Mouse (Mus musculus) liver, embryonic 14.5 days (tissue): ENCODE results near the gene Pgap2. TPM values are rescaled to one million over a fixed set of nuclear protein-coding genes. Genes with fewer than 3 reads are reported as not detected.
A peak's percentile ranks its signal among the peaks of the same experiment; 100 is the strongest.

Experiments used
- ATAC-seq: fragments of 200-750 bp; cut with Nextera tagmentation; 2 replicates; pipeline ENCODE4 v1.8.0; 2017; ENCODE audit warnings: moderate number of reproducible peaks, mild to moderate bottlenecking, moderate library complexity; ENCODE audit not compliant: insufficient read depth
- DNase-seq, 3 experiments: peaks; one replicate each; pipeline ENCODE4 v3.0.0-alpha.2; 2012 to 2013; ENCODE audit warnings: low read depth in 3 of 3, low spot score in 3 of 3
- H3K27ac ChIP-seq: fragments of 300-500 bp; sonication (generic); 2 replicates; pipeline ENCODE4 v1.5.1; 2014; ENCODE audit warnings: moderate library complexity, mild to moderate bottlenecking, control low read depth, inconsistent platforms
- H3K27me3 ChIP-seq: fragments of 300-500 bp; sonication (generic); 2 replicates; pipeline ENCODE4 v1.6.1; 2014; ENCODE audit warnings: mild to moderate bottlenecking, low read length, moderate library complexity; ENCODE audit not compliant: control insufficient read depth, insufficient read depth
- H3K36me3 ChIP-seq: fragments of 300-500 bp; sonication (generic); replicated peaks from 2 replicates; pipeline ENCODE4 v1.6.1; 2014; ENCODE audit warnings: low read depth; ENCODE audit not compliant: control insufficient read depth, insufficient read depth
- H3K4me1 ChIP-seq, 2 experiments: fragments of 200-500 bp in 1 of 2; fragments of 300-500 bp in 1 of 2; sonication (generic) in 1 of 2; replicated peaks; 2 replicates each; pipeline ENCODE4 v1.6.1; 2012 to 2014; ENCODE audit warnings: antibody characterized with exemption in 1 of 2, inconsistent platforms in 1 of 2, low read length in 1 of 2; ENCODE audit not compliant: control insufficient read depth in 2 of 2, insufficient read depth in 2 of 2
- H3K4me2 ChIP-seq: fragments of 300-500 bp; sonication (generic); 2 replicates; pipeline ENCODE4 v1.6.1; 2014; ENCODE audit warnings: low read depth, mild to moderate bottlenecking, control low read depth, moderate library complexity
- H3K4me3 ChIP-seq, 2 experiments: fragments of 200-500 bp in 1 of 2; fragments of 300-500 bp in 1 of 2; sonication (generic) in 1 of 2; 2 replicates each; pipeline ENCODE4 v1.5.1; 2012 to 2014; ENCODE audit warnings: low read depth in 2 of 2, low read length in 2 of 2, mild to moderate bottlenecking in 2 of 2, control low read depth in 1 of 2, inconsistent platforms in 1 of 2, moderate library complexity in 1 of 2; ENCODE audit not compliant: insufficient read depth in 1 of 2
- H3K9ac ChIP-seq: fragments of 300-500 bp; sonication (generic); replicated peaks from 2 replicates; pipeline ENCODE4 v1.6.1; 2014; ENCODE audit warnings: mild to moderate bottlenecking, control low read depth, moderate library complexity
- H3K9me3 ChIP-seq: fragments of 300-500 bp; sonication (generic); 2 replicates; pipeline ENCODE4 v1.6.1; 2016; ENCODE audit warnings: low read length, mixed read lengths; ENCODE audit not compliant: control insufficient read depth
- CTCF ChIP-seq: IDR thresholded peaks from 2 replicates; pipeline ENCODE4 v1.5.1; 2016; ENCODE audit warnings: antibody characterized with exemption, low read depth, control low read depth
- EP300 ChIP-seq: IDR thresholded peaks from 2 replicates; pipeline ENCODE4 v1.6.1; 2016; ENCODE audit warnings: antibody characterized with exemption, low read depth
- WGBS: fragments of 180-500 bp; shearing (Covaris S2); extraction: QIAGEN DNeasy Blood & Tissue Kit; methylation state at CpG from one replicate; pipeline ENCODE4 v1.1.7; 2014; ENCODE audit not compliant: insufficient replicate concordance; 5-methylcytosine and 5-hydroxymethylcytosine counted together
- polyA plus RNA-seq, 2 experiments: library from polyadenylated mRNA; depleted of rRNA in 1 of 2; stranded (reverse) in 1 of 2; unstranded in 1 of 2; fragments of >200 nt; fragmentation: Nextera tagmentation in 1 of 2; extraction: Ambion mirVana in 1 of 2; gene quantifications; 2 replicates each; pipeline versions ENCODE4 v1.2.1 to v1.2.3; 2012 to 2014

Gene Pgap2
- polyA plus RNA-seq, 2 experiments, result 14.5 to 18.0 TPM

GRCm38 (mm10) chr7:102242371-102242770, 32.4 kb downstream of the Pgap2 start:
- Histone ChIP-seq H3K4me3 (no peak overlapping the region), H3K4me1 (peaks cover 39 to 53% of the 10 kb centered on the region in 2 experiments), H3K27me3 (no peaks in the 10 kb centered on the region), H3K36me3 (peaks cover 35% of the 10 kb centered on the region), H3K9me3 (no peaks in the 10 kb centered on the region), H3K4me2 (no peak overlapping the region), H3K27ac (no peak overlapping the region), H3K9ac (no peak overlapping the region; the same call in 1 of the 2 replicates)
- DNase-seq (no peak), ATAC-seq (no peak)
- 50% methylated on average over 5 of the region's 5 CpGs for WGBS
- no peak for TF ChIP-seq EP300
- no peak for TF ChIP-seq CTCF

GRCm38 (mm10) chr7:102242917-102243316, 32.9 kb downstream of the Pgap2 start:
- ATAC-seq, result no peak
- Histone ChIP-seq H3K27me3 (no peaks in the 10 kb centered on the region), H3K27ac (no peak overlapping the region), H3K9ac (no peak overlapping the region), H3K9me3 (no peaks in the 10 kb centered on the region), H3K4me2 (no peak overlapping the region; the same call in 1 of the 2 replicates), H3K4me1 (peaks cover 44 to 59% of the 10 kb centered on the region in 2 experiments), H3K36me3 (peaks cover 31% of the 10 kb centered on the region), H3K4me3 (no peak overlapping the region)
- WGBS, result 31% methylated on average over 3 of the region's 3 CpGs
- no peak for TF ChIP-seq CTCF
- TF ChIP-seq EP300, result no peak
- DNase-seq, result no peak

- H3K9me3 ChIP-seq, result no peaks in the 10 kb centered on the region
- H3K4me1 ChIP-seq, result peaks cover 51 to 68% of the 10 kb centered on the region in 2 experiments
- no peak overlapping the region for H3K9ac ChIP-seq
- peaks cover 21% of the 10 kb centered on the region for H3K36me3 ChIP-seq
- no peaks in the 10 kb centered on the region for H3K27me3 ChIP-seq
- 20% methylated on average over 2 of the region's 2 CpGs for WGBS
- TF ChIP-seq EP300 (no peak), CTCF (no peak)
- H3K27ac ChIP-seq, result no peak overlapping the region
- H3K4me2 ChIP-seq, result peak overlapping the region; percentile 2; the same call in 1 of the 2 replicates
- no peak for DNase-seq
- no peak overlapping the region for H3K4me3 ChIP-seq
- ATAC-seq, result no peak
Measured at GRCm38 (mm10) chr7:102243870-102244269, 33.9 kb downstream of the Pgap2 start.

GRCm38 (mm10) chr7:102244782-102245535, 35.0 kb downstream of the Pgap2 start:
- ATAC-seq (no peak), DNase-seq (no peak)
- Histone ChIP-seq H3K9ac (no peak overlapping the region), H3K27ac (no peak overlapping the region), H3K4me3 (no peak overlapping the region), H3K36me3 (peaks cover 12% of the 10 kb centered on the region), H3K9me3 (no peaks in the 10 kb centered on the region), H3K27me3 (no peaks in the 10 kb centered on the region), H3K4me1 (peaks cover 51 to 70% of the 10 kb centered on the region in 2 experiments), H3K4me2 (peak overlapping the region; percentile 14; the same call in 1 of the 2 replicates)
- TF ChIP-seq EP300 (no peak), CTCF (no peak)
- WGBS, result 49% methylated on average over 3 of the region's 3 CpGs

- TF ChIP-seq CTCF (no peak), EP300 (no peak)
- peak overlapping the region; percentile 39 for H3K9ac ChIP-seq
- H3K36me3 ChIP-seq, result peaks cover 4% of the 10 kb centered on the region
- H3K9me3 ChIP-seq, result no peaks in the 10 kb centered on the region
- no peaks in the 10 kb centered on the region for H3K27me3 ChIP-seq
- peak overlapping the region in 1 of 2 experiments; percentile 30; a peak in 1 of 4 replicates for H3K4me3 ChIP-seq
- H3K4me2 ChIP-seq, result peak overlapping the region; percentile 95
- DNase-seq (no peak), ATAC-seq (no peak)
- H3K4me1 ChIP-seq, result peaks cover 51 to 70% of the 10 kb centered on the region in 2 experiments
- 0% methylated on average over 1 of the region's 1 CpGs for WGBS
- peak overlapping the region; percentile 6 for H3K27ac ChIP-seq
Measured at GRCm38 (mm10) chr7:102245775-102246174, 35.8 kb downstream of the Pgap2 start.
